Mouse (Mus musculus) ES-Bruce4 (cell line): ENCODE results near the gene Wdr45.

ENCODE experiments used
- CTCF ChIP-seq: IDR thresholded peaks from one replicate; pipeline ENCODE4 v1.8.1; 2011; ENCODE audit warnings: low read depth, low read length
- EP300 ChIP-seq: IDR thresholded peaks from 2 replicates; pipeline ENCODE4 v1.6.1; 2011; ENCODE audit warnings: low read depth, low read length; ENCODE audit not compliant: insufficient read depth
- POLR2A ChIP-seq: IDR thresholded peaks from one replicate; pipeline ENCODE4 v1.8.1; 2011; ENCODE audit warnings: low read length; ENCODE audit not compliant: insufficient read depth

- TF ChIP-seq POLR2A (no peak), CTCF (no peak), EP300 (no peak)
Measured at GRCm38 (mm10) chrX:7722282-7722611, 8.1 kb downstream of the Wdr45 start.
